Mouse (Mus musculus): ENCODE results near the gene Gm15093. TPM values are rescaled to one million over a fixed set of nuclear protein-coding genes. Genes with fewer than 3 reads are reported as not detected.
"Not testable (repeated sequence)": the region's sequence is repeated elsewhere in the genome, so short reads cannot be mapped to it uniquely, and the experiment has no call there.

Gm15093 gene
- polyA plus RNA-seq (2015; fragmentation: Nextera tagmentation; extraction: Ambion mirVana): not detected in 2 replicates

GRCm38 (mm10) chrX:149272077-149272476, at the start of gene Gm15093:
TSS of gene Gm15093 (plus strand) at chrX:149272377.
- not testable (repeated sequence) for H3K36me3 ChIP-seq; H3K27me3 ChIP-seq; ATAC-seq (ENCODE audit: insufficient number of reproducible peaks, low FRiP score, low TSS enrichment, low read depth); H3K4me2 ChIP-seq; H3K9ac ChIP-seq; H3K9me3 ChIP-seq; H3K4me3 ChIP-seq; H3K27ac ChIP-seq; H3K4me1 ChIP-seq
- no CpG with 5 or more reads among the region's 1 CpGs for WGBS

Other genes with a start within 250 kb of the Gm15093 start
- gene Ott, start 198.1 kb upstream of the Gm15093 start, polyA plus RNA-seq (2015; fragmentation: Nextera tagmentation; extraction: Ambion mirVana): not detected in 2 replicates
- not detected in 2 replicates for gene Gm15085, start 175.2 kb downstream of the Gm15093 start, polyA plus RNA-seq (2015; fragmentation: Nextera tagmentation; extraction: Ambion mirVana)